Mouse (Mus musculus): ENCODE measurements around the gene Wfdc6a.
"Not testable (repeated sequence)": the region's sequence is repeated elsewhere in the genome, so short reads cannot be mapped to it uniquely, and the experiment has no call there.

Gene Wfdc6a

DNA sequence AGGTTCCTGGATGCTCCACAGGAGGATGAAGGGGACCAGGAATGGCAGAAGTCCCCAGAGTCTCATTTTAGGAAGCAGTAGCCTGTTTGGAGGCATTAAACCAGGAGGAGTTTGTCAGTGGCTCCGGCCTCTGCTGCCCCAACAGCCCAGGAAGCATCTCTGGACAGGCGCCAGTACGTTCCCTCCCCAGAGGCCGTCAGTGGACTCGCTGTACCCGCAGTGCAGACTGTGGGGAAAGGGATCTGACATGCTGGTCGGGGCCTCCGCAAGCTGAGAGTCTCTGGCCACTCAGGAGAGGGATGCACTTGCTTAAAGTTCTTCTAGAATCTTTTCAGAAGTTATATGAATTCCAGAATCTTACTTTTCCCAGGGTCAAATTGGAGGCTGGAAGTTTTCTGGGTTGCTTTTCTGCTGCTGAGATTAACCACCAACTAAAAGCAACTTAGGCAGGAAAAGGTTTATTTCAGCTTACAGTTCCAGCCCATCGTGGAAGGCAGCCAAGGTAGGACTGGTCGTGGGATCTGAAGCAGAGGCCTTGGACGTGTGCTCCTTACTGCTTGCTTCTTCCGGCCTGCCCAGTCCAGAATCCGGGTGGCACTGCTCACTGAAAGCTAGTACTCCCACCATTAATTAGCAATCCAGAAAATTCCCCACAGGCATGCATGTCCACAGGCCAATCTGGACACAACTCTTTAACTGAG is at the start of gene Wfdc6a:
Gene Wfdc6a (minus strand): TSS at position 423 of the 701 bp plus-strand sequence.
- DNase-seq (ENCODE audit: low spot score in 2 of 2): not testable (repeated sequence)

DNA sequence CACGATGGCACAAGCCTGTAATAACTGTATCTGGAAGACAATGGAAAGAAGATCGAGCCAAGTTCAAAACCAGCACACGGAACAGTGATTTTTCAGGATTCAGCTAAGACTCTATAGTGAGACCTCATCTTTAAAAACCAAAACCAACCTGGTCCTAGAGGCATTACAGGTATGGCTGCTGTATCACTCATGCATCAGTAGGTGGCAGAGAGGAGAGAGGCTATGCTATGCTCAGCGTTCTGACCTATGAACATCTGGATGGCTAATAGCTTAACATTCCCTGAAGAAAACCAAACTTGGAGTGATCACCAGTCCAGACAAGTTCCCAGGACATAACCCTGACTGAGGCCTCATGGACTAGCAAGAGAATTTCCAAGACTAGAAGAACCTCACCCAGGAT is 36.5 kb upstream of the Wfdc6a start:
- no peak for DNase-seq (ENCODE audit: low spot score in 2 of 2)

DNA sequence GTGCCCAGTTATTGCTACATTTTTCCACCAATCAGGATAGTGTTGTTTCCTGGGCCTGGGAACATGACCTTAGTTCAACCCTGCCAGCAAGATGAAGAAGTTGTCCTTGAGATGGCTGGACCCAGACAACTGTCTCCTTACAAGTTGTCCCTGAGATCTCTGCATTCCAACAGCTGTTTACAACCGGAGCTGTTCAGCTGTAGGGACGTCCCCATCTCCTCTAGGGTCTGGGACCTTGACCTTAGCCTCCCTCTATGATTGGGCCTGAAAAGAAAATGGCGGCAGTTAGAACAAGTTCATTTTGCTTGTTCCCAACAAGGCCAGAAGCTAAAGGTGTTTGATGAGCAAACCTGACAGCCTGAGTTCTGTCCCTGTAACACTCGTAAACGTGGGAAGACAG is 33.8 kb upstream of the Wfdc6a start:
- no peak for DNase-seq (ENCODE audit: low spot score in 2 of 2)

DNA sequence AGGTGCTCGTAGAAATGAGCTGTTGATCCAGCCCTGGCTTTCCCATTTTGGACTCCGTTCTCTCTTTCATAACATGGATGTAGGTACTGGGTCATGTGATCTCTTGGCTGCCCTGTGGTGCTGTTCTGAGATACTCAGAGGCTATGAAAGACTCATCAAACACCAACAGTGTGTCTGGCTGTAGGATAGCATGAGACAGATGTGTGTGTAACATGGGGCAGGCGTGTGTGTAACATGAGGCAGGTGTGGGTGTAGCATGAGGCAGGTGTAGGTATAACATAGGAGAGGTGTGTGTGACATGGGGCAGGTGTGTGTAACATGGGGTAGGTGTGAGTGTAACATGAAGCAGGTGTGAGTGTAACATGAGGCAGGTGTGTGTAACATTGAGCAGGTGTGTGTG is 30.1 kb upstream of the Wfdc6a start:
- peak in 1 of 2 experiments; percentile 36 for DNase-seq (ENCODE audit: low spot score in 2 of 2)

DNA sequence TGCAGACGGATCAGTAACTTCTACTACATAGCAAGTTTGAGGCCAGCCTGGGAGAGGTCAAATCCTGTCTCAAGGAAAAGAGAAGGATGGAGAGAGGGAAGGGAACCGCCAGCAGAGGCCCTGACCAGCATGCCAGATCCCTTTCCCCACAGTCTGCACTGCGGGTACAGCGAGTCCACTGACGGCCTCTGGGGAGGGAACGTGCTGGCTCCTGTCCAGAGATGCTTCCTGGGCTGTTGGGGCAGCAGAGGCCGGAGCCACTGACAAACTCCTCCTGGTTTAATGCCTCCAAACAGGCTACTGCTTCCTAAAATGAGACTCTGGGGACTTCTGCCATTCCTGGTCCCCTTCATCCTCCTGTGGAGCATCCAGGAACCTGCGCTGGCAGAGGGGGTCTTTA is 28.2 kb upstream of the Wfdc6a start, which contains the start of the genes Wfdc6b and Wfdc8:
Gene Wfdc6b (plus strand): TSS at position 52 of the 400 bp plus-strand sequence.
Gene Wfdc8 (minus strand): TSS at position 156 of the 400 bp plus-strand sequence.
- DNase-seq (ENCODE audit: low spot score in 2 of 2): peak; percentile 65 to 71

DNA sequence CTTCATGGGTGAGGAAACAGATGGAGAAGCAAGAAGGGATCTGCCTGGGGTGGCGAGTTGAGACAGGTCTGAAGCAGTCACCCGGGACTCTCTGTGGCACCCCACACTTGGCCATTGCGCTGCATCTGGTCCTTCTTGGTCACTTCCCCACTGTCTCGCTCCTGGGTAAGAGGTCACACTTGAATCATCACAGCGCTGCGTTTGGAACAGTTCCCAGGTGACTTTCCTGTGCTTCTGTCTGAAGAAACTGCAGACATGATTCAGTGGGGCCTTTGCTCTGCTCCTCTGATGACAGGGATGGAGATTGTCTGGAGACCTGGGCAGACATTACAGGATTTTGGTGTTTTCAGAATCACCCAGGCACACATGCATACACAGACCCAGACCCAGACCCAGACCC is 23.5 kb upstream of the Wfdc6a start:
- DNase-seq (ENCODE audit: low spot score in 2 of 2): no peak

DNA sequence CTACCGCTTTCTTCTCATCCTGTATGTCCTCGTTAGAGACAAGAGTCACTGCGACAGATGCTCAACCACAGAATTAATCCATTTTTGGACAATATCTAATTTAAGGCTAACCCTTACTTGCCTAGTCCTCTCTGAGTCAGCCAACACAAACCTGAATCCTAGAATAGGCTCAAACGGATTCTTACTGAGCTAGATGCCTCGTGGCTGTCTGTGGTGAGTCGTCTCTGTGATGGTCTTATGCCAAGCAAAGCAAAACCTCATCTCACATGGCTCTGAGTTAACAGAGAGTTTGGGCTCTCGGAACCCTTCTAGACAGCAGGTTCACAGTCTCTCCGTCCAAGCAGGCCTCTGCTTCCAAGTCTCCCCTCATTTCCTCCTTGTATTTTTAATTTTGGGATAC is 19.2 kb upstream of the Wfdc6a start:
- DNase-seq (ENCODE audit: low spot score in 2 of 2): no peak

DNA sequence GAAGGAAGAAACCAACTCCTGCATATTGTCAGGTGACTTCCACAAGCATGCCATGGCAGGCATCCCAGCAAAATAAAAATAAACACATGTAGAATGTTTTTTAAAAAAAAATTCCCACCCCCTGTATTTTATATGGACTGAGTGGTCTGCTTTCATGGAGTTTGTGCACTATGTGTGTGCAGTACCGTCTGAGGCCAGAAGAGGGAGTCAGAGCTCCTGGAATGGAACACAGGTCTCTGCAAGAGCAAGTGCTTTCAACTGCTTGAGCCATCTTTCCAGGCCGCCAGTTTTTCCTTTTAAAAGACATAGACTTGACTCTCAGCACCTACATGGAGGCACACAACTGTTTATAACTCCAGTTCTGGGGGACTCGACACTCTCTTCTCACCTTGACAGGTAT is 18.2 kb upstream of the Wfdc6a start:
- no peak for DNase-seq (ENCODE audit: low spot score in 2 of 2)

DNA sequence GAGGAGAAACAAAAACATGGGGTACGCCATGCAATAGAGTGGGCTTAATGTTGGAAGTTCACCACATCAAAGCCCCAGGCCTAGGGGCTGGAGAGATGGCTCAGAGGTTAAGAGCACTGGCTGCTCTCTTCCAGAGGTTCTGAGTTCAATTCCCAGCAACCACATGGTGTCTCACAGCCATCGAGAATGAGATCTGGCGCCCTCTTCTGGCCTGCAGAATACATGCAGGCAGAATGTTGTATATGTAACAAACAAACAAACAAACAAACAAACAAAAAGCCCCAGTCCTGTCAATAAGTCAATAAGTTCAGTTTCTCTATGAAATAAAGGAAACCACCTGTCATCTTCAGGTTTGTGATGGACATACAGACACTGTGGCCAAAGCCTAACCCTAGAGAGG is 14.9 kb upstream of the Wfdc6a start:
- DNase-seq (ENCODE audit: low spot score in 2 of 2): no peak

DNA sequence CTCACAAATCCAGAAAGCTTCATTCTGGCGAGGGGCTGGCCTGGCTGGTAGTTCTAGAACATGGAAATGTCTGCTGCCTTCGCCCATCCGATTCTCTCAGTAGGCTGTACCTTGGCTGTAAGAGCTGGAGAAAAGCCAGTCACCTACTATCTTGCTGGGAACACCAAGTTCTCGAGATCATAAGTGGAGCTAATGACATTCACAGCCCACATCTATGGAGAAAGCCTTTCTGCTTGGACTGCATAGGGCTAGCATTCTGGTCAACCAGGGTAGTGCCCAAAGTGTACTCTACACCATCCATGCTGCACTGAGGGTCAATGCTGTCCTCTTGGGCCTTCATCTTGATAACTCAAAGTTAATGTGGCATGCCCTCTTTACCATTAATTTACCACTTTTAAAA is 8.2 kb upstream of the Wfdc6a start, which contains the start of gene Eppin:
Gene Eppin (minus strand): TSS at position 101 of the 400 bp plus-strand sequence.
- no peak for DNase-seq (ENCODE audit: low spot score in 2 of 2)

DNA sequence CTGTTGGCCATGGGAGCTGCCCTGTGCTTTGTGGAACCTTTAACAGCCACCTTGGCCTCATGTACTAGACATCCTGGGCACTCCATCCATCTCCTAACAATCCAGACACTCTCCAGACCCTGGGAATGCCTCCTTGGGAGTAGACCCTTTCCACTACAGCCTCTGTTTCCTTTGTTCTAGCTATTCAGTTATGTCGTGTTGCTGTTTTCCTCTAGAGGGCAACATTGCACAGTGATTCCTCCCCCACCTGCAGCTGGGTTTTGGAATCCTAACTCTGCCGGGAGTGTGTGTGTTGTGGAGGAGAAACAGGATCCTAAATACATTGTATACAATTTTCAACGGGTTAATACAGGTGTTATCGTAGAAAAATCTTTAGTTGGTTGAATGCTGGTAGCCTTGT is 6.8 kb upstream of the Wfdc6a start:
- no peak for DNase-seq (ENCODE audit: low spot score in 2 of 2)

DNA sequence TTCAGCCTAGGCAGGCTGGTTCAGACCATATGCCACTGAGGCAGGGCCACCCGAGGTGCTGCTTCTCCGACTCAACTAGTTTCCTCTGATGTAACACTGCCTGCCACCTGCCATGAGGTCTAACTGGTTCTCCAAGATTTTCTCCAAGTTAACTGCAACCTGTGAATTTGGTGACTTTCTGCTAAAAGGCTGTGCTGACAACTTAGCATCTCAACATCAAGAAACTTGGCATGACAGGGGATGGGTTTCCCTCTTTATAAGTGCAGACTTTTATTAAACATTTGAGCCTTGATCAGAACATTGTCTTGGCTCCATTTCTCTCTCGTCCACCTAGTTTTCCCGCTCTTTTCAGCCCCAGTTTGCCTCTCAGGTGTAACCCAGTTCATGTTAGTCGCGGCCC is 11.9 kb downstream of the Wfdc6a start, which contains the start of gene Spint3:
Gene Spint3 (minus strand): TSS at position 101 of the 400 bp plus-strand sequence.
- not testable (repeated sequence) for DNase-seq (ENCODE audit: low spot score in 2 of 2)

DNA sequence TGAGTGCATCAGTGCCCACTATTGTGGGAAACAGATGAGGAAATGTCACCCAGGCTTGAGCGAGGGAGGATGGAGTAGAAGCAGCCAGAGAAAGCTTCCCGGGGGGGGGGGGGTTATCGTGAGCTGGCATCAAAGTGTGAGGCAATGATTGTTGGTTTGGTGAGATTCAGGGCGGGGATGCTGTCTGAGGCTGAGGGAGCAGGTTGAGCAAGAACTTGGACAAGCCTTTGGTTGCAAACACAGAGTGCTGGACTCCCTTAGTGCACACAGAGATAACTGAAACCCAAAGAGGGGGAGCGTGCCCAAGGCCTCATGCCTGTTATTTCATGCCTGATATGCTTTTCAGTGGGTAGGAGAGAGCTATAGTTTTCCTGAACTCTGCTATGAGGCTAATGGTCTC is 17.8 kb downstream of the Wfdc6a start:
- no peak for DNase-seq (ENCODE audit: low spot score in 2 of 2)

DNA sequence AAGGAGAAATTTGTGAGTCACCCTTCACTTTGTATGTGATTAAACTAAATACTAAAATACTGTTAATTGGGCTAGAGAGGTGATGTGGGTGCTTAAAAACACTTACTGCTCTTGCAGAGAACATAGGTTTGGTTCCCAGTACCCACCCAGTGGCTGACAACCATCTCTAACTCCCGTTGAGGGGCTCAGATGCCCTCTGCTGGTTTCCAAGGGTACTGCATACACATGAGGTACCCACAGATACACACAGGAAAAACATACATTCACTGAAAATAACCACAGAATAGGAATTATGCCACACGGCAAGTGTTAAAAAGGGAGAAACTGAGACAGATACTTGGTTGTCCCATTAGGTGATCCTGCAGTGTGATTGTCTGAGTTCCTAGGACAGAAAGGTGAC is 18.2 kb downstream of the Wfdc6a start:
- DNase-seq (ENCODE audit: low spot score in 2 of 2): no peak

DNA sequence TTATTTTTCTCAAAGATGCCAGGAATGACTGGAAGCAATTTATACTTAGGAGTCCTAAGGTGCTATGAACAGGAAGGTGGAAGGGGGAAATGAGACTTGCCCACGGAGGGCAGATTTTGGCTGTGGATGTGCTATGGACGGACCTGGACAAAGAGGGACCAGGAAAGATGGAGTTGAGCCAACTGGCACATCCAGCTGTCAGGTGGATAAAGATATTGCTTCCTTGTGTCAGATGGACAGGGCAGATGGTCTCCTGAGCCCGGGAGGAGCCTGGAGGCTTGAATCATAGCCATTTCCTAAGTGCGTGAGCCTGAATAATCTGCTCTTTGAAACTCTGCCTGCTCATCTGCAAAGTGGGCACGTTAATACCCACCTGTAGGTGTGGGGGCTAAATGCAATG is 20.9 kb downstream of the Wfdc6a start:
- no peak for DNase-seq (ENCODE audit: low spot score in 2 of 2)

DNA sequence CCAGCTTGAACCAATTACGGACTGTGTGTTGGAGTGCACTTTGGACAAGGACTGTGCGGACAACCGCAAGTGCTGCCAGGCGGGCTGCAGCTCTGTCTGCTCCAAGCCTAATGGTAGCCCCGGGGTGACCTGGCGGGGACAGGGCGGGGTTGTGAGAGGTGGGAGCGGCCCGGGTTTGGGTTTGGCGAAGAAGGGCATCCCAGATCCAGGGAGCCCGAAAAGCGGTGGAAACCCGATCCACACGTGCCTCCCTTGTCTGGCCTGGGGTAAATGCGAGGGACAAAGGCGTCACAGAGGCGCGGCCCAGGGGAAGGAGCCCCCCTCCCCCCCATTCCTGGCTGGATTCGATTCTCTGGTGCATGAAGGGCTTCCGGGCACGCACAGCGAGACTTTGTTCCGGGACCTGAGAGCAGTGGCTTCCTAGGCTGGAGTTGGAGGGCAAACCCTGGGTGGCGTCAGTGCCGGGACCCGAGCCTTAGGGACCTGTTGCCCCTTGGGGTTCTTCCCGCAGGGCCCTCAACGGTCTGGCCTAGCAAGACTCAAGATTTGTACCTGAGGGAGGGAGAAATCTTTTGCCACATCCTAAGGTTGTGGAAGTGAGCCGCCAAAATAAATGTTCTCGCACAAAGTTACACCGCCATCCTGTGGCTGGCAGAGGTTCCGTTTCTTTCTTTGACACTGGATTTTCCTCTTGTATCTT is 21.8 kb downstream of the Wfdc6a start:
- peak in 1 of 2 experiments; percentile 44 for DNase-seq (ENCODE audit: low spot score in 2 of 2)

DNA sequence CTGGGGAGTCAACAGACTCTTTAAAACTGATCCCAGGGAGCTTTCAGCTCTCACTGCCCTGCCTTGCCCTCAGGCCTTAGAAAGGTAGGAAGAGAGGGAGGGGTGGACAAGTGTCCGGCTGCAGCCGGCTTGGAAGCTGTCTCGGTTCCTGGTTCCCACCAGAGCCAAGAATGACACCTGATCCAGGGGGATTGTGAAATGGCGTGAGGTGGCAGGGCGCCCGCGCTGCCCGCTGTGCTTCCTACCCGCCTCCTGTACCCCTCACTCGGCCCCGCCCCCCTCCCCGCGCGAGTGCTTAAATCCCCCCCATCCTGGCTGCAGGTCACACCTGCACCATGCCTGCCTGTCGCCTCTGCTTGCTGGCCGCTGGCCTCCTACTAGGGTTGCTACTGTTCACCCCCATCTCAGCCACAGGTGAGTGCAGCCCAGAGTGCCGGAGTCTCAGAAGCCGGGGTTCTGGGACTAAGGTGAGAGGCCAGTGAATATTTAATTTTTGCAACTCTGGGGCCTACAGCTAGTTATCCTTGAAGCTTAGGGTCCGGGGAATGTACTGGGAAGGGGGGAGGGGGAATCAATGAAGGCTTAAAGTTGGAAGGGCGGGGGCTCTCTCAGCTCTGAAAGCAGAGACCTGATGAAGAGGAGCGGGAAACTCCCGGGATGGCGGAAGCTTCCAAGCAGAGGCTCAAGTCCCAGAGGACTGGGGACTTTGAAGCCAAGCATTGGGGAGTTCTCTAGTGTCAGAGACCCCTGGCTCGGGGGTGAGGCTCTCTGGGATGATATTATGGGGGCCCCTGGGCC is 22.7 kb downstream of the Wfdc6a start, which contains the start of gene Wfdc2:
Gene Wfdc2 (plus strand): TSS at position 23 of the 798 bp plus-strand sequence.
- peak in 1 of 2 experiments; percentile 32 for DNase-seq (ENCODE audit: low spot score in 2 of 2)

DNA sequence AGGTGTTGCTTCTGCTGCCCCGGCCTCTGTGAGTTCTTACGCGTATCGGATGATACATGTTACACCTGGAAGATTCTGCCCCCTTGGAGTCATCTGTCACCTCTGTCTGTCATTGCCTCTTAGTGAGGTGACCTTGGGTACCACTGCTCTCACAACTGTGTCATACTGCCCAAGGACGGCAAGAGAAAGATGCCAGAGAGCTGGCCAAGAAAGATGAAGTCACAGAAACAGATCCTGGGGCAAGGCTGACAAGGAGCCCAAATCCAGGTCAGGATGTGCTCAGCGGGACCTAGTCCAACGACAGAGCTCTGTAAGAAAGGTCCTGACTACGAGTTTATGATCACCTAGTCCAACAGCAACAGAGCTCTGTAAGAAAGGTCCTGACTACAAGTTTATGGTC is 25.1 kb downstream of the Wfdc6a start:
- no peak for DNase-seq (ENCODE audit: low spot score in 2 of 2)

DNA sequence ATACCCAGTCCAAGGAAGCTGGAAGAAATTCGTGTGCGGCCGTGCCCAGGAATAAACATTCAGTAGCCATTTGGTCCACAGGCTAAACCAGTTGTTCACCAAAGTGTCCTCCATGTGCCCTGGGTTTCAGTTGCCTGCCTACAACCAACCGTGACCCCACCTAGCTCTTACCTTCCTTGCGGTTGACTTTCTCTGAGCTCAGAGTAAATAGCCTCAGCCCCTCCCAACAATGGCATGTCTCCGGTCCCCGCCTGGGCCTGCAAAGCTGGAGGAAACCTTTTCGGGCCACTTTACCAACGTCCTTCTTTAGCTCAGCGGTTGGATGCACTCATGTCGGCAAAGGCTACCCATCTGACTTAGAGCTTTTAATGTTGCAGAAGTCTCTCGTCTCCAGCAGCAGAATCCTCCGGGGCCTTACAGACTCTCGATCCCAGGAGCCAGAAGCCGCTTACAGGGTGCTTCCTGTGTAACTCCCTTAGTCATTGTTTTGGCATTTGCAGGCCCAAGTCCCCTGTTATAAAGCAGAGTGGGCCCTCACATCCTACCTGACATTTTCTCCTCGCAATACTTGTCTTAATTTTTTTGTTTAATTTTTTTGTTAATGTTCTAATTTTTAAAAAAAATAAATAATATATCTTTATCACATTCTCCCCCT is 26.1 kb downstream of the Wfdc6a start:
- DNase-seq (ENCODE audit: low spot score in 2 of 2): peak in 1 of 2 experiments; percentile 29

DNA sequence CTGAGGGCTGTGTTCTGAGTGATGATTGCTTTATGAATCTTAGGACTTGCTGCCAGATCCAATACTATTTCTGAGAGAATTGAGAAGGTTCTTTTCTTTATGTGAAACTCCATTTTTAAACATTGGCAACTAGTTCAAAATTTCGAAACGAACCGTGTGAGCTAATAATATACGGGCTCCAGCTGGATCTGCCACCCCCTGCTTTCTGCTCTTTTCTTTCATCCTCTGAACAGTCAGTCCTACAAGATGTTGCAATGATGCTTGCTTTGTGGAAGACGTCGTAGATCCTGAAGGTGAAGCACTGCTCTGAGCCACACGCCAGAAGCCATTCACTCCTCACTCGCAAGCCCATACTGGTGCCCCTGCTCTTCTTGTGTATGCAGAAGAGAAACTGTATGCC is 26.8 kb downstream of the Wfdc6a start:
- DNase-seq (ENCODE audit: low spot score in 2 of 2): no peak

DNA sequence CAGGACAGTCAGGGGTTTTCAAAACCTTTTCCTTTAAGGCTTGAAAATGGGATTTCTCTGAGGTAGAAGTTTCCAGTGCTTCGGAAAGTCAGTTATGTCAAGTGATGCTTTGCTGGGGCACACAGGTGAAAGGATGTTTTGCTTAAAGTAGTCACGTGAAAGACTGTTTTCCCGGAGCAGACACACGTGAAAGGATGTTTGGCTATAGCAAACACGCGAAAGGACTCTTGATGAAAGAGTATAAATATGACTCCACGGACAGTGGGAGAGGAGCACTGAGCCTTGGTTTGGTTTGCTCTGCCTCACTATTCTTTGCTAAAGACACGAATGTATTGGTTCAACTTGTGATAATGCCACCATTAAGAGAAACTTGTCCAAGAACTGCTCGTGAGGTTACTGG is 33.7 kb downstream of the Wfdc6a start:
- no peak for DNase-seq (ENCODE audit: low spot score in 2 of 2)

DNA sequence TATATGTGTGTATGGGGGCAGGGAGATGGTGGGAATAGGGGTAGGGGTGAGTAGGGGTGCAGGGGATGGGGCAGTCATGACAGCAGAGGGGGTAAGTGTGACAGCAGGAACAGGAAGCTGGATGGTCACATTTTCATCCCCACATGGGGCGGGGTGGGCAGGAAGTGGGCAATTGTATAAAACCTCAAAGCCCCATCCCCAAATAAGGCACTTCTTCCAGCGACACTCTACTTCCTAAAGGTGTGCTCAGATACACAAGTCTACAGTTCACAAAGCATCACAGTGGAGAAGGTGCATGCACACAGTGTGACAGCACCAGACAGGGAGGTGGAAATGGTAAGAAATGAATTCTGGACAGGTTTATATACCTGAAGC is 34.4 kb downstream of the Wfdc6a start:
- DNase-seq (ENCODE audit: low spot score in 2 of 2): no peak

Data from urinary bladder, postnatal 4 days (tissue).